Mouse (Mus musculus) myocyte (in vitro differentiated cells): Measurements from ENCODE around the gene Cenpp. TPM values are rescaled to one million over a fixed set of nuclear protein-coding genes. Genes with fewer than 3 reads are reported as not detected.

Experiments used
- H3K27me3 ChIP-seq: one replicate; pipeline ENCODE4 v1.6.1; 2011; ENCODE audit not compliant: control insufficient read depth, insufficient read depth, insufficient read length
- H3K36me3 ChIP-seq: one replicate; pipeline ENCODE4 v1.6.1; 2011; ENCODE audit not compliant: control insufficient read depth, insufficient read depth
- H3K4me2 ChIP-seq: one replicate; pipeline ENCODE4 v1.6.1; 2011; ENCODE audit warnings: low read depth, control low read depth
- H3K4me3 ChIP-seq: one replicate; pipeline ENCODE4 v1.5.1; 2011; ENCODE audit warnings: mild to moderate bottlenecking, control low read depth, moderate library complexity
- H3K79me2 ChIP-seq: one replicate; pipeline ENCODE4 v1.6.1; 2011; ENCODE audit not compliant: control insufficient read depth, insufficient read depth
- H3ac ChIP-seq: one replicate; pipeline ENCODE4 v1.6.1; 2011; ENCODE audit not compliant: control insufficient read depth, insufficient read length
- CEBPB ChIP-seq: IDR thresholded peaks from 2 replicates; pipeline ENCODE4 v1.6.1; 2011; ENCODE audit warnings: mild to moderate bottlenecking, moderate library complexity; ENCODE audit not compliant: poor library complexity, insufficient read depth, severe bottlenecking
- E2F4 ChIP-seq: IDR thresholded peaks from one replicate; pipeline ENCODE4 v1.6.1; 2011; ENCODE audit warnings: mild to moderate bottlenecking, control low read depth, moderate library complexity; ENCODE audit not compliant: insufficient read depth
- MAX ChIP-seq: IDR thresholded peaks from one replicate; pipeline ENCODE4 v1.6.1; 2011; ENCODE audit warnings: low read depth, mild to moderate bottlenecking, control low read depth
- MYOD1 ChIP-seq, 3 experiments: IDR thresholded peaks; one replicate each; pipeline ENCODE4 v1.6.1; 2011; ENCODE audit warnings: control low read depth in 2 of 3, low read depth in 2 of 3, mild to moderate bottlenecking in 2 of 3, moderate library complexity in 1 of 3; ENCODE audit not compliant: insufficient read length in 2 of 3, control insufficient read depth in 1 of 3
- MYOG ChIP-seq, 3 experiments: IDR thresholded peaks; one replicate each; pipeline ENCODE4 v1.6.1; 2011; ENCODE audit warnings: control low read depth in 2 of 3, low read depth in 2 of 3, mild to moderate bottlenecking in 2 of 3; ENCODE audit not compliant: insufficient read length in 2 of 3, control insufficient read depth in 1 of 3, insufficient read depth in 1 of 3
- POLR2A ChIP-seq: IDR thresholded peaks from one replicate; pipeline ENCODE4 v1.6.1; 2011; ENCODE audit warnings: low read depth, mild to moderate bottlenecking, control low read depth, moderate library complexity; ENCODE audit not compliant: insufficient read length
- POLR2AphosphoS2 ChIP-seq: IDR thresholded peaks from one replicate; pipeline ENCODE4 v1.6.1; 2011; ENCODE audit warnings: low read depth, control low read depth; ENCODE audit not compliant: insufficient read length
- REST ChIP-seq: IDR thresholded peaks from one replicate; pipeline ENCODE4 v1.6.1; 2011; ENCODE audit warnings: mild to moderate bottlenecking, control low read depth, moderate library complexity; ENCODE audit not compliant: insufficient read depth, insufficient read length
- SRF ChIP-seq: IDR thresholded peaks from one replicate; pipeline ENCODE4 v1.6.1; 2011; ENCODE audit warnings: low read depth; ENCODE audit not compliant: control insufficient read depth, insufficient read length
- TCF12 ChIP-seq: IDR thresholded peaks from one replicate; pipeline ENCODE4 v1.6.1; 2011; ENCODE audit warnings: mild to moderate bottlenecking, control low read depth; ENCODE audit not compliant: poor library complexity, insufficient read depth, severe bottlenecking
- TCF3 ChIP-seq: IDR thresholded peaks from one replicate; pipeline ENCODE4 v1.6.1; 2011; ENCODE audit warnings: low read depth, control low read depth; ENCODE audit not compliant: insufficient read length
- USF1 ChIP-seq: IDR thresholded peaks from one replicate; pipeline ENCODE4 v1.6.1; 2011; ENCODE audit warnings: low read depth, mild to moderate bottlenecking, control low read depth, moderate library complexity
- polyA plus RNA-seq: library from polyadenylated mRNA; unstranded; fragments of >200 nt; fragmentation: generic; extraction: Trizol; gene quantifications from one replicate; pipeline ENCODE4 v1.2.1, GENCODE M21; 2012; ENCODE audit warnings: missing spikeins

Gene Cenpp
- polyA plus RNA-seq, 1 experiment = 6.3 TPM

DNA sequence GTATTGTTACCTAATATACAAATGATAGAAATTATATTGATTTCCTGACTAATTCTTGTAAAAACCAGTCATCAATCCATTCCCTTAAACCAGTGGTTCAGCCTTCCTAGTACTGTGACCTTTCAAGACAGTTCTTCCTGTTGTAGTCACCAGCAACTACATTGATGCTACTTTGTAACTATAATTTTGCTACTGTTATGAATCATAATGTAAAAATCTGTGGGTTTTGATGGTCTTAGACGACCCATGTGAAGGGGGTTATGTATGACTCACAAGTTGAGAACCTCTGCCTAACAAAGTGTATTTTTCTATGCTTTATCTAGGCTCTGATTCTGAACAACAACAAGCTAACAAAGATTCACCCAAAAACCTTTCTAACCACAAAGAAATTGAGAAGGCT is 95.7 kb downstream of the Cenpp start:
- H3ac ChIP-seq = no peak overlapping the region
- TF ChIP-seq MYOG (IDR thresholded peaks at IDR 0.05; ENCODE audit: control insufficient read depth in 1 of 3, insufficient read depth in 1 of 3, insufficient read length in 2 of 3, low read depth in 2 of 3) (no peak), SRF (no peak), TCF3 (no peak), POLR2AphosphoS2 (no peak), REST (no peak), TCF12 (no peak), E2F4 (no peak), MAX (no peak), MYOD1 (IDR thresholded peaks at IDR 0.05; ENCODE audit: control insufficient read depth in 1 of 3, insufficient read length in 2 of 3, low read depth in 2 of 3) (no peak), POLR2A (no peak), USF1 (no peak), CEBPB (no peak)
- H3K4me3 ChIP-seq = no peak overlapping the region
- no peaks in the 10 kb centered on the region for H3K36me3 ChIP-seq
- no peak overlapping the region for H3K4me2 ChIP-seq
- H3K27me3 ChIP-seq = no peaks in the 10 kb centered on the region
- H3K79me2 ChIP-seq = no peaks in the 10 kb centered on the region

DNA sequence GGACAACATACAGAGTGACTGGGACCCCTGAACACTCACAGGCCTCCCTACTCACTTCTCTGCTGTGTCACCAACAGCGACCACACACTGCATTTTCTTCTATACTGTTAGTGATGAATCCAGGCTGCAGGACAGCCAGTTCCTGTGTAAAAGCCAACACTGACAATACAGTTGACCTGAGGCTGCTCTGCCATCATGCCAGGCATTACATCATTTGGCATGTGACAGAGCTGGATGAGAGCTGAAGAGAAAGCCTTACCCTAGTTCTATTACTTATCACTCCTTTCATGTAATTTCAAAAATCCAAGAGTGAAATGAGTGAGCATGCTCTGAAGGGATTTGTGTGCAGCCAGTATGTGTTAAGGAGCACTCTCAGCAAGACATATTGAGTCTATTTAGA is 96.4 kb downstream of the Cenpp start:
- Histone ChIP-seq H3K36me3 (no peaks in the 10 kb centered on the region), H3K4me2 (no peak overlapping the region), H3K27me3 (no peaks in the 10 kb centered on the region), H3ac (no peak overlapping the region), H3K79me2 (no peaks in the 10 kb centered on the region), H3K4me3 (no peak overlapping the region)
- peak; percentile 64 for TF ChIP-seq USF1
- no peak for TF ChIP-seq POLR2AphosphoS2

GRCm38 (mm10) chr13:49554519-49554918 is 98.1 kb downstream of the Cenpp start:
- H3ac ChIP-seq = no peak overlapping the region
- peak overlapping the region; percentile 39 for H3K4me2 ChIP-seq
- no peaks in the 10 kb centered on the region for H3K79me2 ChIP-seq
- no peaks in the 10 kb centered on the region for H3K27me3 ChIP-seq
- TF ChIP-seq POLR2AphosphoS2 (no peak), MAX (no peak), SRF (no peak), E2F4 (no peak), MYOD1 (IDR thresholded peaks at IDR 0.05; ENCODE audit: control insufficient read depth in 1 of 3, insufficient read length in 2 of 3, low read depth in 2 of 3) (peak; percentile 93 to 98 (median 98)), MYOG (IDR thresholded peaks at IDR 0.05; ENCODE audit: control insufficient read depth in 1 of 3, insufficient read depth in 1 of 3, insufficient read length in 2 of 3, low read depth in 2 of 3) (peak; percentile 61 to 84 (median 69)), POLR2A (no peak), REST (no peak), TCF3 (peak; percentile 42), CEBPB (no peak), USF1 (no peak), TCF12 (peak; percentile 16)
- no peak overlapping the region for H3K4me3 ChIP-seq
- no peaks in the 10 kb centered on the region for H3K36me3 ChIP-seq

- no peak overlapping the region for H3K4me3 ChIP-seq
- no peaks in the 10 kb centered on the region for H3K27me3 ChIP-seq
- H3K4me2 ChIP-seq = peak overlapping the region; percentile 30
- H3ac ChIP-seq = no peak overlapping the region
- H3K36me3 ChIP-seq = no peaks in the 10 kb centered on the region
- TF ChIP-seq CEBPB = no peak
- no peak for TF ChIP-seq SRF
- no peak for TF ChIP-seq USF1
- no peak for TF ChIP-seq E2F4
- TF ChIP-seq MYOG (IDR thresholded peaks at IDR 0.05; ENCODE audit: control insufficient read depth in 1 of 3, insufficient read depth in 1 of 3, insufficient read length in 2 of 3, low read depth in 2 of 3) = no peak
- no peak for TF ChIP-seq MAX
- TF ChIP-seq TCF3 = no peak
- TF ChIP-seq TCF12 = no peak
- TF ChIP-seq MYOD1 (IDR thresholded peaks at IDR 0.05; ENCODE audit: control insufficient read depth in 1 of 3, insufficient read length in 2 of 3, low read depth in 2 of 3) = no peak
- no peak for TF ChIP-seq REST
- TF ChIP-seq POLR2AphosphoS2 = no peak
- no peak for TF ChIP-seq POLR2A
- no peaks in the 10 kb centered on the region for H3K79me2 ChIP-seq
Observed at GRCm38 (mm10) chr13:49549616-49550015, 103.0 kb downstream of the Cenpp start.

DNA sequence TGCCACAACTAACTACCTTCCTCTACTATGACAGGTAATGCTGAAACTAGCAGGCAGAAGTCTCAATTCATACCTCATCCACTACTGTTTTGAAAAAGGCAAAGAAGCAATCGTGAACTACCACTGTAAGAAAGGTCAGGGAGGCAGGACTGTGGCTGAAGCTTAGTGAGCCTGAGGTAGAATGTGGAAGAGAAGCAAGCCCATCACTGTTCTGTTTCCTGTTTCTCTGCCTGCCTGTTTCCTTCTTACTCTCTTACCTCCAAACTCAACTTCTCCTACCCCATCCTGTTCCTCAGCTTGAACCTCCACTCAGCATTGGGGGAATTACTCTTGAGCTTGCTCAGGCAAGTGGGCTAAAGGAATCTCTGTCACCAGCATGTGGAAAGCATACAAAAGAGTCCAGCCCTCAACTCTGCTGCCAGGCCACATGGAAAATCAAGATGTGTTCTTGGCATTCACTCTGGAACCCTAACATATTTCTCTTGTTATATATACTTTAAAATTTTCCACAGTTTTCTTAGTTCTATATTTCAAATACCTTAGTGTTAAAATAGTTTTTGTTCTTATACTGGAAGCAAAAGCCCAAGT is 104.9 kb downstream of the Cenpp start:
- Histone ChIP-seq H3K36me3 (no peaks in the 10 kb centered on the region), H3ac (no peak overlapping the region), H3K4me3 (no peak overlapping the region), H3K4me2 (no peak overlapping the region), H3K27me3 (no peaks in the 10 kb centered on the region), H3K79me2 (no peaks in the 10 kb centered on the region)
- TF ChIP-seq MYOG (IDR thresholded peaks at IDR 0.05; ENCODE audit: control insufficient read depth in 1 of 3, insufficient read depth in 1 of 3, insufficient read length in 2 of 3, low read depth in 2 of 3) (no peak), USF1 (no peak), CEBPB (no peak), REST (no peak), SRF (no peak)
